Mouse (Mus musculus): ENCODE results near the gene Slc5a8. TPM values are rescaled to one million over a fixed set of nuclear protein-coding genes. Genes with fewer than 3 reads are reported as not detected.

Slc5a8 gene
- total and polyA plus RNA-seq, 3 experiments = not detected

DNA sequence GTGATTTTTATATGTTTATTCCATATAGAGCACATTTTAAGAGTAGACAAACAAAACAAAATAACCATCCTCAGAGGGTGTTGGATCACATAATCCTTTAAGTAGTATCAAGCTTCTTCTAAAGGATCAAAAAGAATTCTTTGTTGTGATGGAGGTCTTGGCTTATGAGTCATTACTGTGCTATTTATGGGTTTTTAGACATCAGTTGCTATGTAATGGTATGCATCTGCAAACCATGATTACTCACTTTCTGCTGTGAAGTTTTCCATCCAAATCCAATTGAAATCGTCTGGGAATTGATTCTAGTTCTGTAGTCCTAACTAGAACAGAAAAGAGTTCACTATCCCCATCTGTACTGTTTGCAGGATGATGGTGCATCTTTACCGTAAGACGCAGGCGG, 35.8 kb upstream of the Slc5a8 start:
- no peak for TF ChIP-seq ETS1 (IDR thresholded peaks at IDR 0.05; ENCODE audit: low read depth, low read length)
- H3K4me1 ChIP-seq (ENCODE audit: control insufficient read depth in 1 of 2, insufficient read depth in 2 of 2, low read length in 2 of 2) = no peaks in the 10 kb centered on the region
- H3K27ac ChIP-seq (ENCODE audit: control insufficient read depth, low read depth, low read length) = no peak overlapping the region
- no peak overlapping the region for H3K9ac ChIP-seq (ENCODE audit: control insufficient read depth, low read depth, low read length, poor library complexity, severe bottlenecking)
- no peaks in the 10 kb centered on the region for H3K79me2 ChIP-seq (ENCODE audit: control insufficient read depth, insufficient read depth, low read length, poor library complexity)
- DNase-seq (ENCODE audit: low read depth, low spot score) = no peak
- H3K9me3 ChIP-seq (replicated peaks; ENCODE audit: insufficient read depth, low read length) = no peaks in the 10 kb centered on the region
- H3K4me3 ChIP-seq (ENCODE audit: control insufficient read depth in 1 of 2, insufficient read depth in 1 of 2, low read depth in 2 of 2, low read length in 2 of 2) = no peak overlapping the region
- H3K36me3 ChIP-seq (ENCODE audit: control insufficient read depth in 1 of 2, insufficient read depth in 2 of 2, low read length in 2 of 2) = no peaks in the 10 kb centered on the region
- H3K27me3 ChIP-seq (ENCODE audit: control insufficient read depth in 1 of 2, insufficient read depth in 2 of 2, low read length in 2 of 2) = peaks cover 0 to 2% of the 10 kb centered on the region in 2 experiments; a peak in 1 of 4 replicates

- H3K9me3 ChIP-seq (replicated peaks; ENCODE audit: insufficient read depth, low read length) = no peaks in the 10 kb centered on the region
- no peak for TF ChIP-seq POLR2A (IDR thresholded peaks at IDR 0.05; ENCODE audit: control insufficient read depth in 1 of 2, insufficient read depth in 1 of 2, low read depth in 1 of 2, low read length in 2 of 2, poor library complexity in 1 of 2)
- TF ChIP-seq MAFK (IDR thresholded peaks at IDR 0.05; ENCODE audit: borderline replicate concordance, low read depth, low read length) = no peak
- no peak for TF ChIP-seq USF2 (IDR thresholded peaks at IDR 0.05; ENCODE audit: borderline replicate concordance in 1 of 2, insufficient read depth in 1 of 2, low read depth in 1 of 2, low read length in 2 of 2)
- TF ChIP-seq ZMIZ1 (IDR thresholded peaks at IDR 0.05; ENCODE audit: low read depth, low read length) = no peak
- no peak for TF ChIP-seq GATA1 (IDR thresholded peaks at IDR 0.05; ENCODE audit: low read depth, low read length)
- TF ChIP-seq ZNF384 (IDR thresholded peaks at IDR 0.05; ENCODE audit: low read depth, low read length) = no peak
- no peak for TF ChIP-seq BHLHE40 (IDR thresholded peaks at IDR 0.05; ENCODE audit: borderline replicate concordance, low read depth, low read length)
- no peak for TF ChIP-seq KAT2A (conservative IDR thresholded peaks at IDR 0.05; ENCODE audit: low read depth, low read length)
- no peak for TF ChIP-seq NRF1 (IDR thresholded peaks at IDR 0.05; ENCODE audit: insufficient read depth, low read depth, low read length, poor library complexity, severe bottlenecking)
- no peak for TF ChIP-seq JUND (IDR thresholded peaks at IDR 0.05; ENCODE audit: low read depth, low read length)
- no peak for TF ChIP-seq MAZ (IDR thresholded peaks at IDR 0.05; ENCODE audit: low read depth, low read length)
- TF ChIP-seq POLR2AphosphoS2 (IDR thresholded peaks at IDR 0.05; ENCODE audit: low read length) = no peak
- no peak for TF ChIP-seq RCOR1 (IDR thresholded peaks at IDR 0.05; ENCODE audit: low read depth, low read length)
- no peak for TF ChIP-seq USF1 (IDR thresholded peaks at IDR 0.05; ENCODE audit: low read depth, low read length)
- TF ChIP-seq MAX (IDR thresholded peaks at IDR 0.05; ENCODE audit: low read length) = no peak
- no peak for TF ChIP-seq ZC3H11A (IDR thresholded peaks at IDR 0.05; ENCODE audit: low read depth, low read length)
- TF ChIP-seq ZKSCAN1 (IDR thresholded peaks at IDR 0.05; ENCODE audit: low read depth, low read length) = no peak
- TF ChIP-seq EP300 (IDR thresholded peaks at IDR 0.05; ENCODE audit: low read depth in 1 of 2, low read length in 2 of 2) = no peak
- TF ChIP-seq MYB (IDR thresholded peaks at IDR 0.05; ENCODE audit: low read depth, low read length) = no peak
- no peak for TF ChIP-seq MXI1 (IDR thresholded peaks at IDR 0.05; ENCODE audit: low read depth, low read length)
- no peak overlapping the region for H3K27ac ChIP-seq (ENCODE audit: control insufficient read depth, low read depth, low read length)
- no peaks in the 10 kb centered on the region for H3K36me3 ChIP-seq (ENCODE audit: control insufficient read depth in 1 of 2, insufficient read depth in 2 of 2, low read length in 2 of 2)
- H3K9ac ChIP-seq (ENCODE audit: control insufficient read depth, low read depth, low read length, poor library complexity, severe bottlenecking) = no peak overlapping the region
- H3K27me3 ChIP-seq (ENCODE audit: control insufficient read depth in 1 of 2, insufficient read depth in 2 of 2, low read length in 2 of 2) = no peaks in the 10 kb centered on the region; a peak in 1 of 4 replicates
- H3K4me1 ChIP-seq (ENCODE audit: control insufficient read depth in 1 of 2, insufficient read depth in 2 of 2, low read length in 2 of 2) = no peaks in the 10 kb centered on the region
- H3K79me2 ChIP-seq (ENCODE audit: control insufficient read depth, insufficient read depth, low read length, poor library complexity) = no peaks in the 10 kb centered on the region
- DNase-seq (ENCODE audit: low read depth, low spot score) = no peak
- no peak overlapping the region for H3K4me3 ChIP-seq (ENCODE audit: control insufficient read depth in 1 of 2, insufficient read depth in 1 of 2, low read depth in 2 of 2, low read length in 2 of 2)
Observed at GRCm38 (mm10) chr10:88853326-88853725, 32.5 kb upstream of the Slc5a8 start.

All from MEL (cell line).